Mouse (Mus musculus): ENCODE results near the gene Sez6. TPM values are rescaled to one million over a fixed set of nuclear protein-coding genes. Genes with fewer than 3 reads are reported as not detected.

Gene Sez6
- total RNA-seq, 1 experiment = 0.45 TPM

DNA sequence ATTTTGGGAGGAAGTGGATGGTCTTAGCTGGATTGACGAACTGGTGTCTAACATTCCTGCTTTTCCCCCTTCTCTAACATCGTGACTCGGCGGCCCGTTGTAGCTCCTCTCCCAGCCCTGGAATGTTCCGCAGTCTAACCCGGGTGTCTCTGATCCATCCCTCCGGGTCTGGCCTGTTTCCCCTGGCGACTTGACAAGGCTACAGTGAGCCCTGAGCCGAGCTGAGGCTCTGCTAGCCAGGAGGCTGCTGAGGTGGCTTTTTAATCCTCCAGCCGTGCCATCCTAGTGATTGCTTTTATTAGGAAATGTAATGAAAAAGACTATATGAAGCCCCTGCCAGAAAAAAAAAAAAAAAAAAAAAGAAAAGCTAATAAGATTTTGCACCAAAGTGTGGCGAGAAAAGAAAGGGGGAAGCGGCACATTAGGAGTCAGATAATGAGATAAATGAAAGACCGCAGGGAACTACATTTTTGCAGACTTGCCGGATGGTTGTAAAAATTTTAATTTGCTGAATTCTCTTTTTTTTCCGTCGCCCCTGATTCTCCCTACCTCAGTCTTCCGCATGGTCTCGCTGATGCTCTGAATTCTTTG lies 24.4 kb upstream of the Sez6 start:
- no peak for TF ChIP-seq MAFK (IDR thresholded peaks at IDR 0.05; ENCODE audit: insufficient read depth, low read depth, low read length)
- peak; percentile 52 for TF ChIP-seq ZNF384 (IDR thresholded peaks at IDR 0.05; ENCODE audit: low read depth, low read length)
- no peak for TF ChIP-seq CHD2 (IDR thresholded peaks at IDR 0.05; ENCODE audit: low read depth, low read length)
- H3K4me1 ChIP-seq (ENCODE audit: control insufficient read depth in 2 of 2, insufficient read depth in 2 of 2, low read length in 2 of 2, poor library complexity in 1 of 2) = peaks cover 15 to 17% of the 10 kb centered on the region in 2 experiments
- DNase-seq (ENCODE audit: low read depth, low spot score) = no peak
- H3K9ac ChIP-seq (ENCODE audit: insufficient read depth, low read depth, low read length, poor library complexity, severe bottlenecking) = peak overlapping the region; percentile 93
- no peaks in the 10 kb centered on the region for H3K9me3 ChIP-seq (ENCODE audit: control insufficient read depth, insufficient read depth, low read depth, low read length)
- H3K27ac ChIP-seq (ENCODE audit: insufficient read depth, low read depth, low read length, poor library complexity, severe bottlenecking) = peak overlapping the region; percentile 97
- H3K4me3 ChIP-seq (ENCODE audit: insufficient read depth in 1 of 2, low read depth in 1 of 2, low read length in 2 of 2, poor library complexity in 1 of 2, severe bottlenecking in 1 of 2) = peak overlapping the region; percentile 45 to 70
- in situ Hi-C loops (cut with MboI; ENCODE audit: low sequenced_read_pairs in 2 of 2, unreplicated experiment in 2 of 2) = no loop called here
- H3K36me3 ChIP-seq (ENCODE audit: control insufficient read depth, insufficient read depth, low read length, poor library complexity, severe bottlenecking) = no peaks in the 10 kb centered on the region

DNA sequence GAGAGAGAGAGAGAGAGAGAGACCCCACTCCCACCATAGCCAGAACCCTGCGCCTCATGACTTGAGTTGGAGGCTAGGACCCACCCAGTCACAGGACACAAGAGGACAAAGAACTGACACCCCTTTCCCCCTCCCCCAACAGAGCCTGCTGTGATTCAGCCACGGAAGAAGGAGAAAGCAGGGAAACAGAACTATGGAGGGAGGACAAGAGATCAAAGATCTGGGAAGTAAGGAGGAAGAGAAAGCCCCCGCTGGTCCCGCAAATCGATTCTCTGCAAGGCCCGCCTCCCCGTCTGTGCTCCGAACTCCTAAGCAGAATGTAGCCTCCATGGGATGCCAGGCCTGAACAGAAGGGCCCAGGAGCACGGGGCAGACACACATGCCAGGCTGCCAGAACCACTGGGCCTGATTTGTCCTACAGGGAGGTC lies 23.8 kb upstream of the Sez6 start:
- in situ Hi-C loops (cut with MboI; ENCODE audit: low sequenced_read_pairs in 2 of 2, unreplicated experiment in 2 of 2) = no loop called here
- TF ChIP-seq ZC3H11A (IDR thresholded peaks at IDR 0.05; ENCODE audit: borderline replicate concordance, low read depth, low read length) (no peak), HCFC1 (IDR thresholded peaks at IDR 0.05; ENCODE audit: borderline replicate concordance, insufficient read depth, low read length) (no peak), ZNF384 (IDR thresholded peaks at IDR 0.05; ENCODE audit: low read depth, low read length) (no peak), CHD2 (IDR thresholded peaks at IDR 0.05; ENCODE audit: low read depth, low read length) (no peak), MAFK (IDR thresholded peaks at IDR 0.05; ENCODE audit: insufficient read depth, low read depth, low read length) (no peak)
- Histone ChIP-seq H3K9me3 (ENCODE audit: control insufficient read depth, insufficient read depth, low read depth, low read length) (no peaks in the 10 kb centered on the region), H3K36me3 (ENCODE audit: control insufficient read depth, insufficient read depth, low read length, poor library complexity, severe bottlenecking) (no peaks in the 10 kb centered on the region), H3K4me3 (ENCODE audit: insufficient read depth in 1 of 2, low read depth in 1 of 2, low read length in 2 of 2, poor library complexity in 1 of 2, severe bottlenecking in 1 of 2) (peak overlapping the region; percentile 45 to 70; a peak in 3 of 4 replicates), H3K9ac (ENCODE audit: insufficient read depth, low read depth, low read length, poor library complexity, severe bottlenecking) (peak overlapping the region; percentile 93), H3K27ac (ENCODE audit: insufficient read depth, low read depth, low read length, poor library complexity, severe bottlenecking) (peak overlapping the region; percentile 97), H3K4me1 (ENCODE audit: control insufficient read depth in 2 of 2, insufficient read depth in 2 of 2, low read length in 2 of 2, poor library complexity in 1 of 2) (peaks cover 15% of the 10 kb centered on the region in 2 experiments)
- DNase-seq (ENCODE audit: low read depth, low spot score) = no peak

DNA sequence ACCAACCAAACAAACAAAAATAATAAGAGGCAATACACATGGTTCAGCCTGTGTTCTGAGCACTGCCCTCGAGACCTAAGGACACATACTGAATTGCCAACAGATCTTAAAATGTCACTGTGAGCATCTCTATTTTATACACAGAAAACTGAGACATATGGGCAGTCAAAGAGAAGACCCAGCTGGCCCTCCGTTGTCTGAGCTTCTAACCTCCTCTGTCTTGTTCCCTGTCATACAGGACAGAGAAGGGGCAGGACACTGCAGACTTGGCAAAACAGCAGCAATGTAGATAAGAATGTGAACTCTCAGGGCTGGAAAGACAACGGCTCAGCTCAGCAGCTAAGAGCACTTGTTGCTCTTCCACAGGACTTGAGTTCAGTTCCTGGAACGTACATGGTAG lies 22.1 kb upstream of the Sez6 start:
- Histone ChIP-seq H3K4me3 (ENCODE audit: insufficient read depth in 1 of 2, low read depth in 1 of 2, low read length in 2 of 2, poor library complexity in 1 of 2, severe bottlenecking in 1 of 2) (no peak overlapping the region), H3K9me3 (ENCODE audit: control insufficient read depth, insufficient read depth, low read depth, low read length) (no peaks in the 10 kb centered on the region), H3K27ac (ENCODE audit: insufficient read depth, low read depth, low read length, poor library complexity, severe bottlenecking) (no peak overlapping the region), H3K36me3 (ENCODE audit: control insufficient read depth, insufficient read depth, low read length, poor library complexity, severe bottlenecking) (no peaks in the 10 kb centered on the region), H3K9ac (ENCODE audit: insufficient read depth, low read depth, low read length, poor library complexity, severe bottlenecking) (no peak overlapping the region), H3K4me1 (ENCODE audit: control insufficient read depth in 2 of 2, insufficient read depth in 2 of 2, low read length in 2 of 2, poor library complexity in 1 of 2) (peaks cover 12 to 13% of the 10 kb centered on the region in 2 experiments)
- TF ChIP-seq ZC3H11A (IDR thresholded peaks at IDR 0.05; ENCODE audit: borderline replicate concordance, low read depth, low read length) (no peak), ZNF384 (IDR thresholded peaks at IDR 0.05; ENCODE audit: low read depth, low read length) (no peak), CHD2 (IDR thresholded peaks at IDR 0.05; ENCODE audit: low read depth, low read length) (no peak), MAFK (IDR thresholded peaks at IDR 0.05; ENCODE audit: insufficient read depth, low read depth, low read length) (no peak), HCFC1 (IDR thresholded peaks at IDR 0.05; ENCODE audit: borderline replicate concordance, insufficient read depth, low read length) (no peak)
- DNase-seq (ENCODE audit: low read depth, low spot score) = no peak
- in situ Hi-C loops (cut with MboI; ENCODE audit: low sequenced_read_pairs in 2 of 2, unreplicated experiment in 2 of 2) = no loop called here

DNA sequence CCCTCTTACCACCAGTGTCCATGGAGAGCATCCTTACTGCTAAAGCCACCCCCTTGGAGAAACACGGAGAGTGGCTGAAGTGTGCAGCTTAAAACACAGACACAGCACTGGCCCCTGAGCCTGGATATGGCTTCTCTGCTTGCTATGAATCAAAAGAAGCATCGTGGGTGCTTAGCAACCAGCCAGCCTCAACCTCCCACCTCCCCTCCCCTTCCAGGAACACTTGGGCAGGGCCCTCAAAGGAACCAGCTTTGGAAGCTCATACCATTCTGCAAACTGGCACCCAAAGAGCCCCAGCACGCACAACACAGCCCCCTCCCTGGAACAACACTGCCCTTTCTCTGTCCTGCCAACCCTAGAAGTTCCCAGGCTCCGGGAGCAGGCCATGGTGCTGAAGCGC lies 21.2 kb upstream of the Sez6 start:
- TF ChIP-seq ZNF384 (IDR thresholded peaks at IDR 0.05; ENCODE audit: low read depth, low read length) (no peak), CHD2 (IDR thresholded peaks at IDR 0.05; ENCODE audit: low read depth, low read length) (no peak), HCFC1 (IDR thresholded peaks at IDR 0.05; ENCODE audit: borderline replicate concordance, insufficient read depth, low read length) (no peak), MAFK (IDR thresholded peaks at IDR 0.05; ENCODE audit: insufficient read depth, low read depth, low read length) (no peak), ZC3H11A (IDR thresholded peaks at IDR 0.05; ENCODE audit: borderline replicate concordance, low read depth, low read length) (no peak)
- in situ Hi-C loops (cut with MboI; ENCODE audit: low sequenced_read_pairs in 2 of 2, unreplicated experiment in 2 of 2) = no loop called here
- no peaks in the 10 kb centered on the region for H3K9me3 ChIP-seq (ENCODE audit: control insufficient read depth, insufficient read depth, low read depth, low read length)
- H3K36me3 ChIP-seq (ENCODE audit: control insufficient read depth, insufficient read depth, low read length, poor library complexity, severe bottlenecking) = no peaks in the 10 kb centered on the region
- no peak for DNase-seq (ENCODE audit: low read depth, low spot score)
- peaks cover 10 to 20% of the 10 kb centered on the region in 2 experiments for H3K4me1 ChIP-seq (ENCODE audit: control insufficient read depth in 2 of 2, insufficient read depth in 2 of 2, low read length in 2 of 2, poor library complexity in 1 of 2)
- no peak overlapping the region for H3K27ac ChIP-seq (ENCODE audit: insufficient read depth, low read depth, low read length, poor library complexity, severe bottlenecking)
- H3K9ac ChIP-seq (ENCODE audit: insufficient read depth, low read depth, low read length, poor library complexity, severe bottlenecking) = no peak overlapping the region
- no peak overlapping the region for H3K4me3 ChIP-seq (ENCODE audit: insufficient read depth in 1 of 2, low read depth in 1 of 2, low read length in 2 of 2, poor library complexity in 1 of 2, severe bottlenecking in 1 of 2)

DNA sequence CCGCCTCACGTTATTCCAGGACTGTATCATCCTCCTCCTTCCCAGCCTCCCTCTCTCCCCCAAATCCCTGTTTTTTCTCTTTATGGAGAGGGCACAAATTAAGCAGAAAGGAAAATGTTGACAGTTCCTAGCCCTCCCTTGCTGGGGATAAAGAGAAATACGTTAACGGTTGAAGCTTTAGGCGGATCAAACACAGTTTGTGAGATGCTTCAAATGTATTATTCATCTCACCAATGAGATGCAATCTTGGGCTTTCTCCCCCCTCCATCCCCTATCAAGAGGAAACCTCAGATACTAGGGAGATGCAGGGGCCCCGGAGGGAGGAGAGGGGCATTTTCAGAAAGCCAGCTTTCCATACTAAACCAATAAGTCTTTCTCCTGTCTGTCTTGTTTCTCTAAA lies 20.8 kb upstream of the Sez6 start:
- H3K9me3 ChIP-seq (ENCODE audit: control insufficient read depth, insufficient read depth, low read depth, low read length) = no peaks in the 10 kb centered on the region
- H3K4me3 ChIP-seq (ENCODE audit: insufficient read depth in 1 of 2, low read depth in 1 of 2, low read length in 2 of 2, poor library complexity in 1 of 2, severe bottlenecking in 1 of 2) = no peak overlapping the region
- peaks cover 8 to 22% of the 10 kb centered on the region in 2 experiments for H3K4me1 ChIP-seq (ENCODE audit: control insufficient read depth in 2 of 2, insufficient read depth in 2 of 2, low read length in 2 of 2, poor library complexity in 1 of 2)
- TF ChIP-seq ZC3H11A (IDR thresholded peaks at IDR 0.05; ENCODE audit: borderline replicate concordance, low read depth, low read length) (no peak), ZNF384 (IDR thresholded peaks at IDR 0.05; ENCODE audit: low read depth, low read length) (no peak), MAFK (IDR thresholded peaks at IDR 0.05; ENCODE audit: insufficient read depth, low read depth, low read length) (no peak), CHD2 (IDR thresholded peaks at IDR 0.05; ENCODE audit: low read depth, low read length) (no peak), HCFC1 (IDR thresholded peaks at IDR 0.05; ENCODE audit: borderline replicate concordance, insufficient read depth, low read length) (no peak)
- no peaks in the 10 kb centered on the region for H3K36me3 ChIP-seq (ENCODE audit: control insufficient read depth, insufficient read depth, low read length, poor library complexity, severe bottlenecking)
- no peak for DNase-seq (ENCODE audit: low read depth, low spot score)
- in situ Hi-C loops (cut with MboI; ENCODE audit: low sequenced_read_pairs in 2 of 2, unreplicated experiment in 2 of 2) = no loop called here
- no peak overlapping the region for H3K27ac ChIP-seq (ENCODE audit: insufficient read depth, low read depth, low read length, poor library complexity, severe bottlenecking)
- H3K9ac ChIP-seq (ENCODE audit: insufficient read depth, low read depth, low read length, poor library complexity, severe bottlenecking) = no peak overlapping the region
